Mouse (Mus musculus) WW6 (cell line): ENCODE data around the gene Iqschfp.

Experiments used
- DNase-seq: peaks from one replicate; pipeline ENCODE4 v3.0.0-alpha.2; 2013; ENCODE audit warnings: low read depth, low spot score

The Iqschfp gene

GRCm38 (mm10) chr3:68202162-68202902 is 310.3 kb downstream of the Iqschfp start:
- no peak for DNase-seq

- no peak for DNase-seq
These were observed 312.0 kb downstream of the Iqschfp start for GRCm38 (mm10) chr3:68203934-68204467.

GRCm38 (mm10) chr3:68210422-68210821 is 318.4 kb downstream of the Iqschfp start:
- no peak for DNase-seq

GRCm38 (mm10) chr3:68221452-68221851 is 329.4 kb downstream of the Iqschfp start:
- no peak for DNase-seq

GRCm38 (mm10) chr3:68239887-68240286 is 347.9 kb downstream of the Iqschfp start:
- no peak for DNase-seq

GRCm38 (mm10) chr3:68243239-68243638 is 351.2 kb downstream of the Iqschfp start:
- no peak for DNase-seq

- no peak for DNase-seq
These were observed 354.1 kb downstream of the Iqschfp start for GRCm38 (mm10) chr3:68246154-68246553.

GRCm38 (mm10) chr3:68250589-68250988 is 358.6 kb downstream of the Iqschfp start:
- no peak for DNase-seq

- DNase-seq, result no peak
These were observed 360.3 kb downstream of the Iqschfp start for GRCm38 (mm10) chr3:68252335-68252734.

- DNase-seq, result no peak
These were observed 370.3 kb downstream of the Iqschfp start for GRCm38 (mm10) chr3:68262304-68262703.

- no peak for DNase-seq
These were observed 375.9 kb downstream of the Iqschfp start for GRCm38 (mm10) chr3:68267905-68268304.

GRCm38 (mm10) chr3:68269251-68269650 is 377.2 kb downstream of the Iqschfp start:
- DNase-seq, result no peak

GRCm38 (mm10) chr3:68270246-68270645 is 378.2 kb downstream of the Iqschfp start:
- DNase-seq, result no peak

GRCm38 (mm10) chr3:68271457-68271856 is 379.4 kb downstream of the Iqschfp start:
- no peak for DNase-seq

GRCm38 (mm10) chr3:68271881-68272280 is 379.8 kb downstream of the Iqschfp start:
- no peak for DNase-seq

GRCm38 (mm10) chr3:68282844-68283594 is 391.0 kb downstream of the Iqschfp start:
- no peak for DNase-seq

- no peak for DNase-seq
These were observed 391.6 kb downstream of the Iqschfp start for GRCm38 (mm10) chr3:68283595-68283991.

GRCm38 (mm10) chr3:68284500-68284899 is 392.5 kb downstream of the Iqschfp start:
- no peak for DNase-seq

- no peak for DNase-seq
These were observed 404.7 kb downstream of the Iqschfp start for GRCm38 (mm10) chr3:68296752-68297151.

- DNase-seq, result no peak
These were observed 413.6 kb downstream of the Iqschfp start for GRCm38 (mm10) chr3:68305647-68306046.

GRCm38 (mm10) chr3:68306726-68307125 is 414.7 kb downstream of the Iqschfp start:
- peak; percentile 5 for DNase-seq

GRCm38 (mm10) chr3:68325575-68325974 is 433.5 kb downstream of the Iqschfp start:
- DNase-seq, result no peak

GRCm38 (mm10) chr3:68332515-68332914 is 440.5 kb downstream of the Iqschfp start:
- DNase-seq, result no peak
